Mouse (Mus musculus): ENCODE data around the gene Pofut1.

GRCm38 (mm10) chr2:153237891-153238290 is 3.4 kb upstream of the Pofut1 start:
- TF ChIP-seq POLR2A (IDR thresholded peaks at IDR 0.05; ENCODE audit: borderline replicate concordance, low read depth, low read length) = no peak
- TF ChIP-seq CTCF (IDR thresholded peaks at IDR 0.05; ENCODE audit: low read depth, low read length) = no peak

Data from bone marrow macrophage, adult 2 months (primary cell).